Mouse (Mus musculus) mouse embryonic stem cell (cell line): ENCODE results near the gene Ddx19a.
"Not testable (repeated sequence)": the region's sequence is repeated elsewhere in the genome, so short reads cannot be mapped to it uniquely, and the experiment has no call there.

Experiments
- in situ Hi-C, 2 experiments: fragments of 300-500 bp; cut with MboI; formaldehyde crosslinking; loops; 1 replicate in 1 of 2; 3 replicates in 1 of 2; pipeline ENCODE4 v1.14.3; 2019 to 2020; ENCODE audit warnings: low sequenced_read_pairs in 2 of 2, low pct_unique_long_range_greater_than_20kb in 1 of 2, mixed read lengths in 1 of 2; ENCODE audit not compliant: unreplicated experiment in 1 of 2

Gene Ddx19a

DNA sequence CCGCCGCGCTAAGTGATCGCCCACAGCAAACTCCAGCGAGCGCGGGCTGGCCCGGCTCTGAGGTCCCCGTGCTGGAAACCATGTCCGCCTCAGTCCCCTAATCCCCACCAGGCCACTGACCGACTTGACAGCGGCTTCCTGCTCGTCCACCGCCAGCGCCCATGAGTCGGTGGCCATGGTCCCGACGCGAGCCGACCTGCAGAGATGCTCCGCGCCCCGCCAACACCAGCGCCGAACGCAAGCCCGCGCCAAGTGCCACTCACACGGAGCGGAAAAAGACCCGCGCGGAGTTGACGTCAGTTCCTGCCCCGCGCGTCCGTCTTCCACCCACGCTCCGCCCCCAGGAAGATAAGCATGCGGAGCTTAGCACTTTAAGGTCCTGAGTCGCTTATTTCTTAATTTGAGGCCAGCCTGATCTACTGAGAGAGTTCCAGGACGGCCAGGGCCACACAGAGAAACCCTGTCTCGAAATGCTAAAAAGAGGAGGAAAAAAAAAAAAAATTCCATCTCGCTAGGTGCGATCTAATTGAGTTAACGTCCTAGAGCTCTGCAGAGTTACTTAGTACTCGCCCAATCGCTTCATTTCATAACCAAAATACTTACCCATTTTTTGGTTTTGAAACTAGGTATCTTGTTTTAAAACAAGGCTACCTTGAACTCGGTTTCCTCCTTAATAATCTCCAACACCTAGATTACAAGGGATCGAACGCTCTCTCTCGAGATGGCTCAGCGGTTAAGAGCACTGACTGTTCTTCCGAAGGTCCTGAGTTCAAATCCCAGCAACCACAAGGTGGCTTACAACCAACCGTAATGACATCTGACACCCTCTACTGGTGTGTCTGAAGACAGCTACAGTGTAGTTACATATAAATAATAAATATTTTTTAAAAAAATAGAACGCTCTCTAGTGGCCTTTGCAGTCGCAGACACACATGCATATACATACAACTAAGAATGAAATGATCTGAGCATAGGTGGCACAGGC, at the start of gene Ddx19a:
Gene Ddx19a, minus strand, starts transcription at position 254 of the 985 bp plus-strand sequence.
- in situ Hi-C loops = no loop called here

DNA sequence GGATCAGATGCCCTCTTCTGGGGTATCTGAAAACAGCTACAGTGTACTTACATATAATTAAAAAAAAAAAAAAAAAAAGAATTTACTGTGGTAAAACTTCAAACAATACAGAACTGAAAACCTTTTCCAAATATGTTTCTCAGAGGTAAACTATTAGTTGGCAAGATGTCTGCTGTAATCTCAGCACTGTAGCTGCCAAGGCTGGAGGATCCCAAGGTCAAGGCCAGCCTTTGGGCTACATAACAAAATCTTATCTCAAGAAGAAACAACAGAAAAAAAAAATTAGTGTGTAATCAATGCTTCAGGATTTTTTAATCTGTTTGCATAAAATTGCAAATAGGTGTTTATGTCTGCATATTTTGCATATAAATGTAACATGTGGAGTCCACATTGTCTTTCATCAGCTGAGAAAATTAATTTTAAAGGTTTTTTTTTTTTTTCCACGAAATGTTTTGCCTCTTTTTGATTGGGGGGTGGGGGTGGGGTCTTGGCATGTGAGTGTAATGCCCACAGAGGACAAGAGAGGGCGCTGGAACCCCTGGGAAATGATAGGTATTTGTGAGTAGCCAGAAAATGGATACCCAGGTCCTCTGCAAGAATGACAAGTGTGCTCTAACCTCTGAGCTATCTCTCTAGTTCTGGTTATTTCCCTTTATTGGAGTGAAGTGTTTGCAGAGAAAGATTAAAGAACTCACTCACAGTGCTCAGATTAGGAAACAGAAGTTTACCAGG, 46.6 kb upstream of the Ddx19a start:
- in situ Hi-C loops = loop anchor here (10.0 kb wide), 2 partner anchors 59 to 229 kb away; no protein-coding TSS in a partner anchor

DNA sequence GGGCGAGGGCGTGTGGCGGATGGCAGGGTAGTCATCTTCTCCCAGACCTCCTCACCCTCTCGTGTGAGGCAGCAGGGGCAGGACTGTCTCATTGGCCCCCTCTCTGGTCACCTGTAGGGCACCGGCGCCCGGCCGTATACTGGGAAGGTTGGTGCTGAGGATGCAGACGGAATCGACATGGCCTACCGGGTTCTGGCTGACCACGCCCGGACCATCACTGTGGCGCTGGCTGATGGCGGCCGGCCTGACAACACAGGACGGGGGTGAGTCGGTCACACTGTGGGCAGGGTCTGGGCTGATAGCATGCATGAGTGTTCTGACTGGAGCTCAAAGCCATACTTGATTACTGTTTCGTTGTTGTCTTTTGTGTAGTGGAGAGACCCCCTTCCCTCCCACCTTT, 44.9 kb upstream of the Ddx19a start:
- in situ Hi-C loops = loop anchor here (10.0 kb wide), 2 partner anchors 58 to 228 kb away; no protein-coding TSS in a partner anchor

DNA sequence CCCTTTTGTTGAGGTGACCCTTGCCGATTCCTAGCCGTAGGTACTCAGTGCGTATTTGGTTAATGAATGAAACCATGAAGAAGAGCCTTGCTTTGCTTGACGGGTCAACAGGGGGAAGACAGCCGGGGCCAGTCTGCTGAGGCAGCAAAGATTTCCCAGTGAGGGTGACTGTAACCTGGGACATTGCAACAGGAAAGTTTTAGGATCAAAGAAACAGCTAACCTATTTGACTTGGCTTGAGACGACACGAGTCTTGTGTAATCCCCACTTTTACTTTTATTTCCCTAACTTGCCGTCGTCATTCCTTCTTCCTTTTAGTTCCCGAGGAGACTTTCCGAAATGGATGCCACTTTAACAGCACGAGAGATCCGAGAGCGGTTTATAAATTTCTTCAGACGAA, 39.0 kb upstream of the Ddx19a start:
- in situ Hi-C loops = no loop called here

DNA sequence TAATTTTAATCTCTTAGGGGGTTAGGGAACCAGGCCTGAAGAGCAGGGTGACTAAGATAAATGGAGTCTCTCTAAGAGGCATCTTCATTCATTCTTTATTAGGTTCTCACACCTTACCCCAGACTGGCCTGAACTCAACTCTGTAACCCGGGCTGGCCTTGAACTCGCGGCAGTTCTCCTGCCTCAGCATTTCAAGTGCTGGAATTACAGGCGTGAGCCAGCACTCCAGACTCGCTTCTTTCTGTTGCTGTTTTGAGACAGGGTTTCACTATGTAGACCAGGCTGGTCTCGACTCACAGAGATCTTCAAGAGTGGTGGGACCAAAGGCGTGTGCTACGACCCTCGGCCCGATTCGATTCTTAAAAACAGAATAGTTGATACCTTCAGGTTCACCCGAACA, 36.7 kb upstream of the Ddx19a start:
- in situ Hi-C loops = no loop called here

DNA sequence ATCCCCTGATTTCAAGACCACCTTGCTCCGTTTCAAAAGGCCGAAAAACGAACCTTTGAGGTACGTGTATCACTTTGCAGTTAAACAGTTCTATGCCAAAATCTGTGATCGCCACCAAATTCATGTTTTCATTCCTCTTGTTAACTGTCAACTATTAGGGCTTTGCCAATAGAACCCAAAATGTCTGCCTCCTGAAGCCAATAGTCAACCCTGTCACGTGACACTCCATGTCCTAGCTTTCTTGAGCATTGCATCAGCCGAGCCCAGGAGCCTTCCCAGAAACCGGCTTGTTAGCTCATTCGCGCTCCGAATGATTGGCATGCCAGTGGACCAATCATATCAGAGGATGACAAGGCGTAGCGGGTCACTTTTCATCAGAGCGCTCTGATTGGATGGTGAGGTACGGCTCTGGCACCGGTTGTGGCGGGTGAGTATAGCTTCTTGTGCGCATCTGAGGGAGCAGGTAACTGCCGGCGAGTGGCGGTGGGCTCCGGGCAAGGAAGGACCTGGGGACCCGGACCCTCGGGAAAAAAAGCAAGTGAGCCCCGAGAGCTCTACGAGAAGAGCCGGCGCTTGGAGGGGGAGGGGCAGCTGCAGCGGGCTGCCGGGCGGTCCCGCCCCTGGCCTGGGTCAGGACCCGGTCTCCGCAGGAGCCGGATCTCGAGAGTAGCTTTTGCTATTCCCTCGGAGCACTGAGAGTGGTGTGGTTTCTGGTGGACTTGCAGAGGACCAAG, 36.0 kb upstream of the Ddx19a start:
- in situ Hi-C loops = no loop called here

DNA sequence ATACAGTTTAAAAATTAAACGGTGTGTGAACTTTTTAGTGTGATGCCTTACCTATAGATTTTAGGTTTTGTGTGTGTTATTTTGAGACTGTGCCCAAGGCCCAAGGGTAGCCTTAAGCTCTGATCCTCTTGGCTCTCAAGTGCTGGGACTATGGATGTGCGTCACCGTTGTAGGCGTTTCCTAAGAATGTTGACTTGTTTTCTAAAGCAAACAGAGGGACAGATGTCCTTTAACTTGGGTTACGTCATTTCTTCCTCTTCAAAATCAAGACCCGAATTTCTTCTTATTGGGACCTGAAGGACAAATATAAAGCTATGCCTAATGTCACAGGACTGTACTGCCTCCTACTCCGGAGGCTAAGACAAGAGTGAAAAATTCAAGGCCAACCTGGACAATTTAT, 35.3 kb upstream of the Ddx19a start, which contains the start of gene Aars:
Gene Aars, plus strand, starts transcription at position 229 of the 400 bp plus-strand sequence.
- in situ Hi-C loops = no loop called here

DNA sequence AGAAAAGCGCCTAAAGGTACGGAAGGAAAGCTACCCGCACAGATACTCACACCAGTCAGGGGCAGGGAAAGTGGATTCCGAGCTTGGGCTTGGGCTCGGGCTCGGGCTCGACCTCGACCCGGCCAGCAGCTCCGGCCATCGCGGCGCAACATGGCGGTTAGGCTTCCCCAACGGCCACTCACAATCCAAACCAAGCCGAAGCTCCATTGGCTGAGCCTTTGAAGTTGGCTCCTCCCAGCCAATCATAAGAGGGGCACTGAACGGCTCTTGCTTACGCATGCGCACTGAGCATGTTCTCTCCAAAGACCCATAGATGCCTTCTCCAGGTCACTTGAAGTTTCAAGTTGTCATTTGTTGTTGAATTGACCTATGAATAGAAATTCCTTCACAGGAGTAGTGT, 34.0 kb upstream of the Ddx19a start, which contains the start of gene Ddx19b:
Gene Ddx19b, minus strand, starts transcription at position 180 of the 400 bp plus-strand sequence.
- in situ Hi-C loops = no loop called here

DNA sequence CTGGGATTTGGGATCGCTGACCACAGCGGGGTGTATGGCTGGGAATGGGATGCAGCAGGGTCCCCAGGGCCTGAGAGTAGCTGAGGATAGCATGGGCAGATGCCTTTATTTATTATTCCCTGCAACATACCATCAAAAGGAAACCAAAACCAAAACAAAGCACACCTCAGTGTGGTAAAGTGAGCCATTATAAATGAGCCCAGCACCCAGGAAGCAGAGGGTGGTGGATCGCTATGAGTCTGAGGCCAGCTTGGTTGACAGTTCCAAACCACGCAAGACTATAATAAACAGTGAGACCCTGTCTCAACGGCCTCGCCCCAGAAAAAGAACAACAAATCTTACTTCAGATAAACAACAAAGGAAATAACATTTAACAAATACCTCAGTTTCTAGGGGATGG, 32.4 kb upstream of the Ddx19a start:
- in situ Hi-C loops = no loop called here

DNA sequence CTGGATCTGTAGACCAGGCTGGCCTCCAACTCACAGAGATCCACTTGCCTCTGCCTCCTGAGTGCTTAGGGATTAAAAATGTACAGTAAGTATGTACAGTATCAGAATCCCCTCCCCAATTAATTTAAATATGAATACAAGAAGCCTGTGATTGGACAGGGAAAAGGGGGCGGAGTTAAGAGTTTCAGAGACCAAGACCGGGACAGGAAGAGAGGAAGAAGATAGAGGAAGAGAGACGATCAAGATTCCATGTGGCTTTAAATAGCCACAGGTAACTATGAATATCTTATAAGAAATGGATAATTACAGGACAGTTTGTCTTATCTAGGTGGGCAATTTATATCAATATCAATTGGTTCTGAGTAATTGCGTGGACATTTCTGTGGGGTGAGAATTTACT, 32.0 kb upstream of the Ddx19a start:
- in situ Hi-C loops = no loop called here

DNA sequence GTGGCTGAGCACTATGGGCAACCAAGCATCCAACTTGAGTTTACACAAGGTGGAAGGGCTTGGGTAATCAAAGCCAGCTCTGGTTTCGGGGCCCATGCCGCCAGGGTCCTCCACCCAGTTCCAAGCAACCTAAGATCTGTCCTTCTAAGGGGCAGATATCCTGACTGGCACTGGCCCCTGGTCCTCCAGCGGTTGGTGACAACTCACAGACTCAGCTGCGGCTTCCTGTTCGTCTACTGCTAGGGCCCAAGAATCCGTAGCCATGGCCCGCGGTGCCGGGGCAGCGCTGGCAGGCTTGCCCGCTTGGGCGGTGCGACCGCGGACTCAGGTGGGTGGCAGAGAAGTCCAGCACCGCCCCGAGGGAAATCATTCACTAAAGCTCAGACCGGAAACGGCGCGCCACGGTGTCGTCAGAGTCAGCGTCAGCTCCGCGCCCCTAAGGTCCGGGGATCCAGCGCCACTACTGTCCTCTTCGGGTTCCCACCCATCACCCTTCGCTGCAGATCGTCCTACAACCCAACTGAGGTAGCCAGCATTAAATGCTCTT, 29.9 kb upstream of the Ddx19a start:
- in situ Hi-C loops = no loop called here

DNA sequence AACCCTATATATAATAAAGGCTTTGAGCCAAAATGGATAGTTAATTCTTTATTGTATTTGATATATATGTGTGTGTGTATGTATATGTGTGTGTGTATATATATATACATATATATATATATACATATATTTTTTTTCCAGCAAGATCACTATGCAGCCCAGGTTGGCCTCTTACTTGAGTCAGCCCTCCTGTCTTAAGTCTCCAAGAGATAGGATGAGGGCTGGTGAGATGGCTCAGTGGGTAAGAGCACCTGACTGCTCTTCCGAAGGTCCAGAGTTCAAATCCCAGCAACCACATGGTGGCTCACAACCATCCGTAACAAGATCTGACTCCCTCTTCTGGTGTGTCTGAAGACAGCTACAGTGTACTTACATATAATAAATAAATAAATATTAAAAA, 29.0 kb upstream of the Ddx19a start:
- in situ Hi-C loops = not testable (repeated sequence)

DNA sequence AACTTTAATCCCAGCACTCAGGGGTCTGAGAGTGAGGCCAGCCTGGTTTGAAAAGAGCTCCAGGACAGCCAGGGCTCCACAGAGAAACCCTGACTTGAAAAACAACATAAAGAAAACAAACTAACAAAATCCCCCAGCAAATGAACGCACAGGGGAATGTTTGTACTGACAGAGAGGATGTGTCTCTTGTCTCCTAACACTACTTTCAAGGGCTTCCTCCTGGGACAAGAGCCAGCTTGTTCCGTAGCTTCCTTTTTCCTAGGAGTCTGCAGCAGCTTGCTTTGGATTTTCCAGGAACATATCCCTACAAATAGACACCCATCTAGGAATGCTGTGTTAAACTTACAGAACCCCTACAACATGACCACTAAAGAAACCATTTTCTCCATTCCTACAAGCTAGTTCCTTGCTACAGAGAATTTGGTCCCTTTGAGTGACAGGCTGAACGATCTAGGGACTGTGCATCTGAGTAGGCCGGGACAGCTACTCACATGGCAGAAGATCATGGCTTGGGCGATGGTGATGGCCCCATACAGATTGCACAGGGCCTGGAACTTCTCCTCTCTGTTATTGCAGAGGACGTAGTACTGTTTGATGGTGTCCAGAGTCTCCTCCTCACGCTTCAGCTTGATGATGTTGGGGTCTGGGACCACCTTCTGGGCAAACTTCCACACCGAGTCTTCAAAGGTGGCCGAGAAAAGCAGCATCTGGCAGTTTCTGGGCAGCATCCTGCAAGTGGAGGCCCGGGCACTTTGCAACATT, 12.8 kb upstream of the Ddx19a start:
- in situ Hi-C loops = not testable (repeated sequence)

DNA sequence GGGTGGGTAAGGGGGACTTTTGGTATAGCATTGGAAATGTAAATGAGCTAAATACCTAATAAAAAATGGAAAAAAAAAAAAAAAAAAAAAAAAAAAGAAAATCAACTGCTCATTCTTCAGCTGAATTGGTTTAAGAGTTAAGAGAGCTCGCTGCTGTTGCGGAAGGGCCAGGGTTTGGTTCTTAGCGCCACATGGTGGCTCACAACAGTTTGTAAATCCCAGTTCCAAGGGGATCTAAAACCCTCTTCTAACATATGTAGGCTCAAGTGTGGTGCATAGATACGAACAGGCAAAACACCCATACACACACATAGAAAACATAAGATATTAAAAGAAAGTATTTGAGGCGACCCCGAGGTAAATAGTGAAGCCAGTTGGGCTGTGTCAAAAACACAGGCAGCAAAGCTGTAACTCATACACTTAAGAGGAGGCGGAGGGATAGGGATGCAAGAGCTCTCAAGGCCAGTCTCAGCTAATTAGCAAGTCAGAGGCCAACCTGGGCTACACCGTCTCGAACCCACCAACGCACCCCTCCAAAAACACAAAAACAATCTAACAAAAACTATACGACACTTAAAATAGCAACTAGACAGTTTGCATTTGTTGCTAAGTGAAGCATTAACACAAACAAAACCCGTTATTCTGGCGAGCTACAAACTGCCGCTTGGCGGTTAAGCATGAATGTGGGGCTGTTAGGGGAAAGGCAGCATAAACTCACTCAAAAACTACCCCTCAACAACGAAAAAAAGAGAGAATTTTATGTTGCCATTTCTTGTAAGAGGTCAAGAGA, 764 bp downstream of the Ddx19a start:
- in situ Hi-C loops = no loop called here

DNA sequence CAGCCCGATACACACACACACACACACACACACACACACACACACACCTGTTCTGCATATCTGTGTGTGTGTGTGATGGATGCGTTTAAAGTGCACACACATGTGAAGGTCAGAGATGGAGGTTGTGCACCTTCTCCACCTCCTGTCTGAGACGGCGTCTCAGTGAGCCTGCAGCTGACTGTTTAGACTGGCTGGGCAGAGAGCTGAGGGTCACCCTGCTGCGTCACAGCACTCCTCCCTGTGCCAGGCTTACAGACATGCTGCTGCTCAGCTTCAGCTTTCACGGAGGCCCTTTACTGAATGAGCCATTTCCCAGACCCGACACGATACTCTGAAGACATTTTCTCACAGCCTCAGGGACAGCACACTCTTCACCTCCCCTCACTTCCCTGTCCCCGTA, 7.6 kb downstream of the Ddx19a start:
- in situ Hi-C loops = no loop called here

DNA sequence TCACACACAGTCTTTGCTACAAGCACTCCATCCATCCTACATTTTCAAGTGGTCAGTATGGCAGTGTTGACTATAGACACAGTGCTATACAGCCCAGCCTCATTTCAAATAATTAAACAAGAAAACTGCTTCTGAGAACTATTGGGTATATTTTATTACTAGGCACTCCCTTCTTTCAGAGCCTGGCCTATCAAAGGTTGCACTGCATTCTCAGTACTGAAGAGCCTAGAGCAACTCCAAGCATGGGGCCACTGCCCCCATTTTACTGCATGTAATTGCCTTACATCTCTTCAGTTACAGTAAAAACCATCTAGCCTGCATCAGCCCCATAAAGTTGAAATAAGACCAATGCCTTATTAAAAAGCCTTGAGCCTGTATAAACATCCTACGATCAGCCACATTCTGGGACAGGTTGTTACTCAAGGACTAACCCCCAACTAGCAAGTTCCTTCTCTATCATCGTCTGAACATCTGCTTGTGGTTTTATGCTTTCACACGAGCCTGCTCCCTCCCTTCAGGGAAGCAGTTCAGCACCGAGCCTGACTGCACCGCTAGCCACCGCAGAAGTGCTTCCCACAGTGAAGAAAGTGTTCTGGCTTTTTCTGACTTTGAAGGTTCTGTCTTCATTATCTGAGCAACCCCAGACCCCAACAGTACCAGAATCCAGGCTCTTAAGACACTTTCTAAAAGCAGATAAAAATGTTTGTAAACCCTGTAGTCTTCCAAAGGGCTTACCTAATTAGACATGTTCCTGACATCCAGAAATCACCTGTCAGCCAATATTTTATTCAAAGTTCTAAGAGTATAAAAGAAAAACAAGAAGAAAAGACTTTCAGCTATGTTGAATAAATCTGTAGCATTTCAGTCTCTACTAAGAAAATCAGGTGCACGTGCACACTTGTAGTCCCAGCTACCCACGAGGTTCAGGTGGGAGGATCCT, 9.5 kb downstream of the Ddx19a start:
- in situ Hi-C loops = loop anchor here (5.0 to 10.0 kb wide), 3 partner anchors 57 to 153 kb away; no protein-coding TSS in a partner anchor
